In the genomic region with DNA sequence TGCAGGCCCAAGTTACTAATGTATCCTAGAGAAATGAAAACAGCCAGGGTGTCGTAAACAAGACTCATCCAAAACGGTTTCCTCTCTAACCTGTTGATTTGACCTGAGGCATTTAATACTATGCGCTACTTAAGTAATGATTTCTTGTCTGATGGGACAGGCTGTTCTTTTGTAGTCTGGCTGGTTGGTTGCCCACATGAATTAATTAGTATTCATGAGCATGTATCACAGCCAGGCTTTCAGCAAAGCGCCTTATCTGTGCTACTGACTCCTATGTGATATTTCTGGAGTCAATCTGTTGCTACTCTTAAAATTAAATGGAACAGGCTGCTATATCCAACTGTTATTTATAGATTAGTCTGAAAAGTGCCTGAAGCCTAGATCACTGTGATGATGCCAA, we compare ENCODE assay signal across 11 mouse cellular contexts.
DNase-seq lines count a peak whose midpoint lies in the region; ATAC-seq and TF ChIP-seq lines count a peak whose summit lies in the region.
"Had no signal": no experiment of that assay in that cellular context is flagged by ENCODE, and none has a peak within 500 bp of the region (broad histone marks: within the 10 kb centered on the region; RNA-seq: fewer than 3 reads in every experiment).

No protein-coding gene starts in this region.

- TF ChIP-seq CTCF in midbrain, postnatal 0 days (IDR thresholded peaks at IDR 0.05): no peak
- no peak for TF ChIP-seq CTCF in thymus, adult 2 months (IDR thresholded peaks at IDR 0.05; ENCODE audit: borderline replicate concordance, control insufficient read depth, extremely low read depth, insufficient read depth, low read length, poor library complexity)

- no peaks in the 10 kb centered on the region for H3K27me3 ChIP-seq in heart, embryonic 12.5 days (replicated peaks)
- H3K27me3 ChIP-seq in forebrain, embryonic 15.5 days: no peaks in the 10 kb centered on the region
- H3K27me3 ChIP-seq in hindbrain, embryonic 15.5 days: no peaks in the 10 kb centered on the region
- H3K27me3 ChIP-seq in midbrain, postnatal 0 days (ENCODE audit: insufficient read depth, low read length): no peaks in the 10 kb centered on the region
- no peaks in the 10 kb centered on the region for H3K27me3 ChIP-seq in thymus, adult 2 months (ENCODE audit: control insufficient read depth, insufficient read depth, low read length)
- H3K27me3 ChIP-seq: liver, embryonic 13.5 days; stomach, embryonic 15.5 days had no signal

- no peak for ATAC-seq in heart, embryonic 12.5 days (ENCODE audit: insufficient number of reproducible peaks, low FRiP score)
- peak; percentile 90 for ATAC-seq in forebrain, embryonic 15.5 days (replicated peaks)
- peak; percentile 43; the same call in 1 of the 2 replicates for ATAC-seq in hindbrain, embryonic 15.5 days (ENCODE audit: low FRiP score, low read depth)
- ATAC-seq in midbrain, postnatal 0 days (ENCODE audit: low FRiP score): peak; percentile 24; the same call in 1 of the 2 replicates

- intact Hi-C loops in heart, postnatal 25 days (cut with DNase I): no loop called here

- H3K4me2 ChIP-seq in heart, embryonic 12.5 days: no peak overlapping the region
- no peak overlapping the region for H3K4me2 ChIP-seq in forebrain, embryonic 15.5 days (replicated peaks)
- H3K4me2 ChIP-seq in hindbrain, embryonic 15.5 days: no peak overlapping the region
- H3K4me2 ChIP-seq in midbrain, postnatal 0 days (ENCODE audit: low read depth, low read length, poor library complexity, severe bottlenecking): no peak overlapping the region
- H3K4me2 ChIP-seq: liver, embryonic 13.5 days; stomach, embryonic 15.5 days had no signal

- H3K4me3 ChIP-seq in heart, embryonic 12.5 days: no peak overlapping the region
- no peak overlapping the region for H3K4me3 ChIP-seq in forebrain, embryonic 15.5 days
- H3K4me3 ChIP-seq in hindbrain, embryonic 15.5 days: no peak overlapping the region
- no peak overlapping the region for H3K4me3 ChIP-seq in midbrain, postnatal 0 days (ENCODE audit: low read depth, low read length)
- no peak overlapping the region for H3K4me3 ChIP-seq in thymus, adult 2 months (ENCODE audit: control insufficient read depth, insufficient read depth, low read length)
- H3K4me3 ChIP-seq: erythroblast, embryonic 14.5 days; liver, embryonic 13.5 days; stomach, embryonic 15.5 days had no signal

- no peak for DNase-seq in heart, postnatal 25 days (ENCODE audit: low spot score)
- DNase-seq in midbrain, postnatal 0 days (ENCODE audit: low spot score): peak; percentile 71
- DNase-seq in thymus, adult 2 months: no peak
- no peak for DNase-seq in lung, postnatal 36 days
- DNase-seq: liver, embryonic 13.5 days had no signal

- no peaks in the 10 kb centered on the region for H3K9me3 ChIP-seq in heart, embryonic 12.5 days (replicated peaks)
- H3K9me3 ChIP-seq in forebrain, embryonic 15.5 days: no peaks in the 10 kb centered on the region
- no peaks in the 10 kb centered on the region for H3K9me3 ChIP-seq in hindbrain, embryonic 15.5 days
- no peaks in the 10 kb centered on the region for H3K9me3 ChIP-seq in midbrain, postnatal 0 days (ENCODE audit: low read length)
- H3K9me3 ChIP-seq: liver, embryonic 13.5 days; stomach, embryonic 15.5 days had no signal

- peaks cover 26% of the 10 kb centered on the region for H3K4me1 ChIP-seq in heart, embryonic 12.5 days (replicated peaks)
- H3K4me1 ChIP-seq in forebrain, embryonic 15.5 days: peaks cover 16% of the 10 kb centered on the region
- H3K4me1 ChIP-seq in hindbrain, embryonic 15.5 days (replicated peaks): peaks cover 14% of the 10 kb centered on the region
- H3K4me1 ChIP-seq in midbrain, postnatal 0 days (ENCODE audit: insufficient read depth, low read length): no peaks in the 10 kb centered on the region
- 0 out of 2 replicates have a peak, but pooled peaks cover 2% of the 10 kb centered on the region for H3K4me1 ChIP-seq in thymus, adult 2 months (replicated peaks; ENCODE audit: control insufficient read depth, insufficient read depth, low read length)
- H3K4me1 ChIP-seq: stomach, embryonic 15.5 days had no signal

- peaks cover 36% of the 10 kb centered on the region for H3K36me3 ChIP-seq in heart, embryonic 12.5 days
- peaks cover 11% of the 10 kb centered on the region; the same call in 1 of the 2 replicates for H3K36me3 ChIP-seq in forebrain, embryonic 15.5 days
- H3K36me3 ChIP-seq in hindbrain, embryonic 15.5 days: 0 out of 2 replicates have a peak, but pooled peaks cover 2% of the 10 kb centered on the region
- peaks cover 9% of the 10 kb centered on the region for H3K36me3 ChIP-seq in midbrain, postnatal 0 days (ENCODE audit: insufficient read depth, low read length)
- no peaks in the 10 kb centered on the region for H3K36me3 ChIP-seq in thymus, adult 2 months (ENCODE audit: control insufficient read depth, insufficient read depth, low read length)

- 85% methylated on average over 4 of the region's 4 CpGs for WGBS in heart, embryonic 12.5 days
- WGBS in forebrain, embryonic 15.5 days: 17% methylated on average over 4 of the region's 4 CpGs
- 23% methylated on average over 4 of the region's 4 CpGs for WGBS in hindbrain, embryonic 15.5 days
- 31% methylated on average over 4 of the region's 4 CpGs for WGBS in midbrain, postnatal 0 days
- WGBS in thymus, adult 2 months: 95% methylated on average over 4 of the region's 4 CpGs

- peak overlapping the region; percentile 33; the same call in 1 of the 2 replicates for H3K27ac ChIP-seq in heart, embryonic 12.5 days (ENCODE audit: poor library complexity, severe bottlenecking)
- peak overlapping the region; percentile 46; the same call in 1 of the 2 replicates for H3K27ac ChIP-seq in forebrain, embryonic 15.5 days (replicated peaks)
- H3K27ac ChIP-seq in hindbrain, embryonic 15.5 days (replicated peaks): 0 out of 2 replicates have a peak overlapping the region, but pooled peaks have one; percentile 14
- no peak overlapping the region for H3K27ac ChIP-seq in midbrain, postnatal 0 days (ENCODE audit: low read depth, low read length)
- no peak overlapping the region for H3K27ac ChIP-seq in thymus, adult 2 months (ENCODE audit: control insufficient read depth, insufficient read depth, low read length)
- H3K27ac ChIP-seq: kidney, postnatal 0 days; liver, embryonic 13.5 days; stomach, embryonic 15.5 days had no signal

- no peak for TF ChIP-seq POLR2A in thymus, adult 2 months (IDR thresholded peaks at IDR 0.05; ENCODE audit: control insufficient read depth, extremely low read depth, insufficient read depth, low read length, poor library complexity)

- H3K9ac ChIP-seq in heart, embryonic 12.5 days: no peak overlapping the region
- H3K9ac ChIP-seq in forebrain, embryonic 15.5 days (replicated peaks): no peak overlapping the region
- no peak overlapping the region for H3K9ac ChIP-seq in hindbrain, embryonic 15.5 days
- H3K9ac ChIP-seq in midbrain, postnatal 0 days (replicated peaks; ENCODE audit: low read length, poor library complexity, severe bottlenecking): no peak overlapping the region
- H3K9ac ChIP-seq: liver, embryonic 13.5 days; stomach, embryonic 15.5 days had no signal

Comparison
In these comparisons a context has a peak if more than half of its experiments do, and no peak if none do; other contexts are left out.
1. H3K27ac ChIP-seq: peak in heart, embryonic 12.5 days (single experiment), forebrain, embryonic 15.5 days (single experiment) and hindbrain, embryonic 15.5 days (single experiment); none in midbrain, postnatal 0 days (single experiment) and thymus, adult 2 months (single experiment).